Mouse (Mus musculus): Measurements from ENCODE around the gene Pus1.

Gene Pus1

GRCm38 (mm10) chr5:110779998-110780760 is at the start of gene Pus1:
Gene Pus1 (minus strand): TSS chr5:110780659.
- in situ Hi-C loops (cut with MboI, MseI): no loop called here

- in situ Hi-C loops (cut with MboI, MseI): no loop called here
Measured at GRCm38 (mm10) chr5:110827576-110827975, 47.1 kb upstream of the Pus1 start.

- in situ Hi-C loops (cut with MboI, MseI): no loop called here
Measured at GRCm38 (mm10) chr5:110826781-110827495, 46.5 kb upstream of the Pus1 start.

- in situ Hi-C loops (cut with MboI, MseI): no loop called here
Measured at GRCm38 (mm10) chr5:110824421-110824820, 44.0 kb upstream of the Pus1 start.

- in situ Hi-C loops (cut with MboI, MseI): no loop called here
Measured at GRCm38 (mm10) chr5:110809667-110810325, 29.3 kb upstream of the Pus1 start, which contains the start of gene Ulk1. Gene Ulk1 (minus strand): TSS chr5:110810097.

GRCm38 (mm10) chr5:110808821-110809666 is 28.6 kb upstream of the Pus1 start:
- in situ Hi-C loops (cut with MboI, MseI): no loop called here

- in situ Hi-C loops (cut with MboI, MseI): no loop called here
Measured at GRCm38 (mm10) chr5:110808061-110808631, 27.7 kb upstream of the Pus1 start.

- in situ Hi-C loops (cut with MboI, MseI): no loop called here
Measured at GRCm38 (mm10) chr5:110807453-110807852, 27.0 kb upstream of the Pus1 start.

- in situ Hi-C loops (cut with MboI, MseI): no loop called here
Measured at GRCm38 (mm10) chr5:110806676-110807075, 26.2 kb upstream of the Pus1 start.

GRCm38 (mm10) chr5:110806154-110806553 is 25.7 kb upstream of the Pus1 start:
- in situ Hi-C loops (cut with MboI, MseI): no loop called here

GRCm38 (mm10) chr5:110804012-110804743 is 23.7 kb upstream of the Pus1 start:
- in situ Hi-C loops (cut with MboI, MseI): no loop called here

GRCm38 (mm10) chr5:110802809-110803208 is 22.4 kb upstream of the Pus1 start:
- in situ Hi-C loops (cut with MboI, MseI): no loop called here

GRCm38 (mm10) chr5:110802186-110802585 is 21.7 kb upstream of the Pus1 start:
- in situ Hi-C loops (cut with MboI, MseI): no loop called here

GRCm38 (mm10) chr5:110801036-110801624 is 20.7 kb upstream of the Pus1 start:
- in situ Hi-C loops (cut with MboI, MseI): no loop called here

GRCm38 (mm10) chr5:110797696-110798095 is 17.2 kb upstream of the Pus1 start:
- in situ Hi-C loops (cut with MboI, MseI): loop anchor here (10.0 kb wide), 1 partner anchor 1243 kb away; the partner anchor contains the start of gene Crlf2

GRCm38 (mm10) chr5:110794363-110794762 is 13.9 kb upstream of the Pus1 start:
- in situ Hi-C loops (cut with MboI, MseI): loop anchor here (10.0 kb wide), 1 partner anchor 1240 kb away; the partner anchor contains the start of gene Crlf2

GRCm38 (mm10) chr5:110788684-110789083 is 8.2 kb upstream of the Pus1 start:
- in situ Hi-C loops (cut with MboI, MseI): no loop called here

GRCm38 (mm10) chr5:110786081-110786835 is 5.8 kb upstream of the Pus1 start:
- in situ Hi-C loops (cut with MboI, MseI): no loop called here

- in situ Hi-C loops (cut with MboI, MseI): no loop called here
Measured at GRCm38 (mm10) chr5:110783150-110783549, 2.7 kb upstream of the Pus1 start.
